Mouse (Mus musculus): ENCODE results near the gene Arhgap8.

DNA sequence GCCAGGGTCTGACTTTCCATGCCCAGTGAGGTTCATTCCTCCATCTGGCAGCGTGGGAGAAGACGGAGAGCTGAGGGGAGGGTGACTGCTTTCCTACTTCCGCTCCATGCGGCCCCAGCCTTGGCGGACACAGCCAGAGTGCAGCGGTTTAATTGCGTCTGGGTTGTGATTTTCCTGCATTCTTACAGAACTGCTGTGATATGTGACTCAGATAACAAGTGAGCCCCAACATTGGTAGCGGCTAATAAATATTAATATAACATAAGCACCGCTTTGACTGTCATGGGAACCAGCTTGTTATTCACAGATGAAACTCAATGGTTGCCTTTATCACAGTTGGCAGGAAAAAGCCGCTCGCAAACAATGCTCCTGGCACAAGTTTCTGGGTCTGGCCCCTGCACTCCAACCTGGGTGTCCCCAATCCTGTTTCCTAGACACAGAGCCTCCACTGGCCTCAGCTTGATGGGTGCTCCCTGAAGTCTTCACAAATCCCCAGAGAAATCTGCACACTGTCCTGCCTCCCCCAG lies 93.0 kb downstream of the Arhgap8 start:
- TF ChIP-seq CTCF (IDR thresholded peaks at IDR 0.05; ENCODE audit: borderline replicate concordance, extremely low read depth, insufficient read depth, insufficient read length) (no peak), POLR2A (IDR thresholded peaks at IDR 0.05; ENCODE audit: borderline replicate concordance, extremely low read depth, insufficient read depth, insufficient read length, poor library complexity, severe bottlenecking) (no peak)
